Mouse (Mus musculus): ENCODE measurements at regions not wholly inside any gene's neighbourhood (a gene's known extent, or its start where the extent isn't known, plus 50 kb on each side); places are given as distances from the start of the nearest gene placed in this dataset.

- WGBS, result 80% methylated on average over 14 of the region's 14 CpGs
- DNase-seq (ENCODE audit: low spot score), result no peak
- Histone ChIP-seq H3K36me3 (no peaks in the 10 kb centered on the region), H3K4me1 (peaks cover 9% of the 10 kb centered on the region), H3K27ac (replicated peaks) (no peak overlapping the region), H3K4me3 (no peak overlapping the region), H3K27me3 (ENCODE audit: low read depth, poor library complexity, severe bottlenecking) (no peaks in the 10 kb centered on the region), H3K9me3 (replicated peaks) (no peaks in the 10 kb centered on the region)
These were observed 259.0 kb downstream of the Foxo1 start for GRCm38 (mm10) chr3:52527010-52527754.

GRCm38 (mm10) chr3:52522886-52523285, 254.8 kb downstream of the Foxo1 start:
- 86% methylated on average over 12 of the region's 12 CpGs for WGBS

GRCm38 (mm10) chr3:52520609-52520947, 252.4 kb downstream of the Foxo1 start:
- no peak overlapping the region for H3K27ac ChIP-seq (replicated peaks)
- WGBS, result 65% methylated on average over 4 of the region's 4 CpGs
- H3K4me3 ChIP-seq, result no peak overlapping the region
- peaks cover 4% of the 10 kb centered on the region; the same call in 1 of the 2 replicates for H3K4me1 ChIP-seq
- H3K27me3 ChIP-seq (ENCODE audit: low read depth, poor library complexity, severe bottlenecking), result no peaks in the 10 kb centered on the region
- no peak for DNase-seq (ENCODE audit: low spot score)
- H3K36me3 ChIP-seq, result no peaks in the 10 kb centered on the region
- H3K9me3 ChIP-seq (replicated peaks), result no peaks in the 10 kb centered on the region

More at GRCm38 (mm10) chr3:52522886-52523285, 254.8 kb downstream of the Foxo1 start:
- no peaks in the 10 kb centered on the region for H3K27me3 ChIP-seq (ENCODE audit: low read depth, poor library complexity, severe bottlenecking)
- H3K9me3 ChIP-seq (replicated peaks), result no peaks in the 10 kb centered on the region
- H3K36me3 ChIP-seq, result no peaks in the 10 kb centered on the region
- H3K4me1 ChIP-seq, result peaks cover 5% of the 10 kb centered on the region; the same call in 1 of the 2 replicates
- H3K4me3 ChIP-seq, result no peak overlapping the region
- no peak overlapping the region for H3K27ac ChIP-seq (replicated peaks)
- no peak for DNase-seq (ENCODE audit: low spot score)

- no peak overlapping the region for H3K4me3 ChIP-seq
- no peak for DNase-seq (ENCODE audit: low spot score)
These were observed 251.9 kb downstream of the Foxo1 start for GRCm38 (mm10) chr3:52519910-52520608.

GRCm38 (mm10) chr3:52517808-52518207, 249.7 kb downstream of the Foxo1 start:
- no peak for DNase-seq (ENCODE audit: low spot score)
- H3K4me3 ChIP-seq, result no peak overlapping the region
- H3K27me3 ChIP-seq (ENCODE audit: low read depth, poor library complexity, severe bottlenecking), result no peaks in the 10 kb centered on the region
- 89% methylated on average over 3 of the region's 3 CpGs for WGBS
- H3K36me3 ChIP-seq, result no peaks in the 10 kb centered on the region
- no peaks in the 10 kb centered on the region for H3K9me3 ChIP-seq (replicated peaks)
- H3K27ac ChIP-seq (replicated peaks), result no peak overlapping the region
- peaks cover 4% of the 10 kb centered on the region; the same call in 1 of the 2 replicates for H3K4me1 ChIP-seq

More at GRCm38 (mm10) chr3:52519910-52520608, 251.9 kb downstream of the Foxo1 start:
- Histone ChIP-seq H3K36me3 (no peaks in the 10 kb centered on the region), H3K27ac (replicated peaks) (no peak overlapping the region), H3K4me1 (peaks cover 4% of the 10 kb centered on the region; the same call in 1 of the 2 replicates), H3K9me3 (replicated peaks) (no peaks in the 10 kb centered on the region), H3K27me3 (ENCODE audit: low read depth, poor library complexity, severe bottlenecking) (no peaks in the 10 kb centered on the region)
- 83% methylated on average over 22 of the region's 22 CpGs for WGBS

GRCm38 (mm10) chr3:52516691-52517090, 248.6 kb downstream of the Foxo1 start:
- H3K27me3 ChIP-seq (ENCODE audit: low read depth, poor library complexity, severe bottlenecking), result no peaks in the 10 kb centered on the region
- H3K36me3 ChIP-seq, result no peaks in the 10 kb centered on the region
- H3K4me1 ChIP-seq, result peaks cover 4% of the 10 kb centered on the region; the same call in 1 of the 2 replicates
- DNase-seq (ENCODE audit: low spot score), result no peak
- 96% methylated on average over 5 of the region's 5 CpGs for WGBS
- H3K27ac ChIP-seq (replicated peaks), result no peak overlapping the region
- H3K4me3 ChIP-seq, result no peak overlapping the region
- no peaks in the 10 kb centered on the region for H3K9me3 ChIP-seq (replicated peaks)

GRCm38 (mm10) chr3:52512761-52513160, 244.6 kb downstream of the Foxo1 start:
- no peak overlapping the region for H3K4me3 ChIP-seq
- no peaks in the 10 kb centered on the region for H3K27me3 ChIP-seq (ENCODE audit: low read depth, poor library complexity, severe bottlenecking)
- peaks cover 15% of the 10 kb centered on the region for H3K4me1 ChIP-seq
- no peak overlapping the region for H3K27ac ChIP-seq (replicated peaks)
- DNase-seq (ENCODE audit: low spot score), result no peak
- H3K36me3 ChIP-seq, result no peaks in the 10 kb centered on the region
- no peaks in the 10 kb centered on the region; the same call in none of the 2 replicates for H3K9me3 ChIP-seq (replicated peaks)
- 91% methylated on average over 8 of the region's 8 CpGs for WGBS

GRCm38 (mm10) chr3:52511549-52511948, 243.4 kb downstream of the Foxo1 start:
- Histone ChIP-seq H3K9me3 (replicated peaks) (no peaks in the 10 kb centered on the region; the same call in none of the 2 replicates), H3K27me3 (ENCODE audit: low read depth, poor library complexity, severe bottlenecking) (no peaks in the 10 kb centered on the region), H3K4me1 (peaks cover 15% of the 10 kb centered on the region), H3K4me3 (no peak overlapping the region), H3K27ac (replicated peaks) (no peak overlapping the region), H3K36me3 (no peaks in the 10 kb centered on the region)
- DNase-seq (ENCODE audit: low spot score), result no peak
- 72% methylated on average over 9 of the region's 9 CpGs for WGBS

GRCm38 (mm10) chr3:52510831-52511230, 242.7 kb downstream of the Foxo1 start:
- H3K27ac ChIP-seq (replicated peaks), result no peak overlapping the region
- H3K9me3 ChIP-seq (replicated peaks), result no peaks in the 10 kb centered on the region; the same call in none of the 2 replicates
- no peaks in the 10 kb centered on the region for H3K27me3 ChIP-seq (ENCODE audit: low read depth, poor library complexity, severe bottlenecking)
- WGBS, result 76% methylated on average over 6 of the region's 6 CpGs
- H3K36me3 ChIP-seq, result no peaks in the 10 kb centered on the region
- H3K4me1 ChIP-seq, result peaks cover 15% of the 10 kb centered on the region
- no peak overlapping the region for H3K4me3 ChIP-seq
- no peak for DNase-seq (ENCODE audit: low spot score)

GRCm38 (mm10) chr3:52510088-52510765, 242.1 kb downstream of the Foxo1 start:
- no peak for DNase-seq (ENCODE audit: low spot score)
- 66% methylated on average over 12 of the region's 12 CpGs for WGBS
- H3K4me1 ChIP-seq, result peaks cover 15% of the 10 kb centered on the region

GRCm38 (mm10) chr3:52503925-52504324, 235.8 kb downstream of the Foxo1 start:
- no peaks in the 10 kb centered on the region for H3K4me1 ChIP-seq
- no peaks in the 10 kb centered on the region for H3K27me3 ChIP-seq (ENCODE audit: low read depth, poor library complexity, severe bottlenecking)
- no peaks in the 10 kb centered on the region for H3K36me3 ChIP-seq
- WGBS, result 89% methylated on average over 9 of the region's 9 CpGs
- H3K4me3 ChIP-seq, result no peak overlapping the region
- no peaks in the 10 kb centered on the region; the same call in none of the 2 replicates for H3K9me3 ChIP-seq (replicated peaks)
- no peak for DNase-seq (ENCODE audit: low spot score)
- no peak overlapping the region for H3K27ac ChIP-seq (replicated peaks)

More at GRCm38 (mm10) chr3:52510088-52510765, 242.1 kb downstream of the Foxo1 start:
- H3K4me3 ChIP-seq, result peak overlapping the region; percentile 32; the same call in 1 of the 2 replicates
- no peaks in the 10 kb centered on the region; the same call in none of the 2 replicates for H3K9me3 ChIP-seq (replicated peaks)
- H3K27ac ChIP-seq (replicated peaks), result no peak overlapping the region
- no peaks in the 10 kb centered on the region for H3K36me3 ChIP-seq
- H3K27me3 ChIP-seq (ENCODE audit: low read depth, poor library complexity, severe bottlenecking), result no peaks in the 10 kb centered on the region

GRCm38 (mm10) chr3:52502223-52502622, 234.1 kb downstream of the Foxo1 start:
- Histone ChIP-seq H3K4me1 (no peaks in the 10 kb centered on the region), H3K36me3 (no peaks in the 10 kb centered on the region), H3K27ac (replicated peaks) (no peak overlapping the region), H3K4me3 (no peak overlapping the region), H3K9me3 (replicated peaks) (no peaks in the 10 kb centered on the region), H3K27me3 (ENCODE audit: low read depth, poor library complexity, severe bottlenecking) (no peaks in the 10 kb centered on the region)
- 67% methylated on average over 7 of the region's 7 CpGs for WGBS
- DNase-seq (ENCODE audit: low spot score), result no peak

Data from midbrain, embryonic 10.5 days (tissue).